Mouse (Mus musculus): ENCODE data around the gene Stag1.

- TF ChIP-seq CTCF (IDR thresholded peaks at IDR 0.05; ENCODE audit: low read depth, low read length) (no peak), POLR2A (IDR thresholded peaks at IDR 0.05; ENCODE audit: insufficient read depth, low read length) (no peak), EP300 (IDR thresholded peaks at IDR 0.05; ENCODE audit: insufficient read depth, low read depth, low read length) (no peak)
These were observed 381.1 kb downstream of the Stag1 start for GRCm38 (mm10) chr9:100978666-100979065.
